Mouse (Mus musculus) embryonic facial prominence, embryonic 11.5 days (tissue): ENCODE measurements around the gene Kcnip3. TPM values are rescaled to one million over a fixed set of nuclear protein-coding genes. Genes with fewer than 3 reads are reported as not detected.

ENCODE experiments used
- ATAC-seq: fragments of 200-750 bp; cut with Nextera tagmentation; replicated peaks from 2 replicates; pipeline ENCODE4 v1.8.0; 2017; ENCODE audit warnings: low read depth; ENCODE audit not compliant: insufficient number of reproducible peaks, low FRiP score, low TSS enrichment
- DNase-seq: peaks from one replicate; pipeline ENCODE4 v3.0.0-alpha.2; 2015; ENCODE audit warnings: low spot score
- H3K27ac ChIP-seq: fragments of 300-500 bp; sonication (generic); replicated peaks from 2 replicates; pipeline ENCODE4 v1.5.1; 2014; ENCODE audit warnings: mild to moderate bottlenecking, low read depth, low read length, control low read depth
- H3K27me3 ChIP-seq: fragments of 300-500 bp; sonication (generic); 2 replicates; pipeline ENCODE4 v1.6.1; 2014; ENCODE audit warnings: mild to moderate bottlenecking, low read length, moderate library complexity, mixed read lengths; ENCODE audit not compliant: control insufficient read depth, insufficient read depth
- H3K36me3 ChIP-seq: fragments of 300-500 bp; sonication (generic); replicated peaks from 2 replicates; pipeline ENCODE4 v1.6.1; 2014; ENCODE audit warnings: low read depth, mild to moderate bottlenecking, low read length, moderate library complexity, mixed read lengths; ENCODE audit not compliant: control insufficient read depth, insufficient read depth
- H3K4me1 ChIP-seq: fragments of 300-500 bp; sonication (generic); 2 replicates; pipeline ENCODE4 v1.6.1; 2014; ENCODE audit warnings: low read length, mixed read lengths; ENCODE audit not compliant: control insufficient read depth, insufficient read depth
- H3K4me2 ChIP-seq: fragments of 300-500 bp; sonication (generic); 2 replicates; pipeline ENCODE4 v1.6.1; 2014; ENCODE audit warnings: low read depth, mild to moderate bottlenecking, control low read depth, low read length, moderate library complexity
- H3K4me3 ChIP-seq: fragments of 300-500 bp; sonication (generic); 2 replicates; pipeline ENCODE4 v1.5.1; 2014; ENCODE audit warnings: low read depth, low read length, control low read depth
- H3K9ac ChIP-seq: fragments of 300-500 bp; sonication (generic); replicated peaks from 2 replicates; pipeline ENCODE4 v1.6.1; 2014; ENCODE audit warnings: mild to moderate bottlenecking, control low read depth, low read length
- H3K9me3 ChIP-seq: fragments of 300-500 bp; sonication (generic); replicated peaks from 2 replicates; pipeline ENCODE4 v1.6.1; 2016; ENCODE audit warnings: mild to moderate bottlenecking, low read length, inconsistent platforms, mixed read lengths; ENCODE audit not compliant: control insufficient read depth
- WGBS: fragments of 180-500 bp; shearing (Covaris S2); extraction: QIAGEN DNeasy Blood & Tissue Kit; methylation state at CpG from one replicate; pipeline ENCODE4 v1.1.7; 2014; 5-methylcytosine and 5-hydroxymethylcytosine counted together
- polyA plus RNA-seq: library from polyadenylated mRNA; unstranded; fragments of >200 nt; fragmentation: Nextera tagmentation; extraction: Ambion mirVana; gene quantifications from 2 replicates; pipeline ENCODE4 v1.2.1, GENCODE M21; 2014

Kcnip3 gene
- polyA plus RNA-seq, 1 experiment from 2014 or later: 2.8 TPM

- ATAC-seq: no peak
- Histone ChIP-seq H3K27ac (no peak within 1 kb of the TSS), H3K4me2 (peak within 1 kb of the TSS; percentile 30; the same call in 1 of the 2 replicates), H3K4me3 (0 out of 2 replicates have a peak within 1 kb of the TSS, but pooled peaks have one; percentile 3), H3K27me3 (peaks cover 35% of the 10 kb centered on the region), H3K4me1 (no peaks in the 10 kb centered on the region), H3K36me3 (no peaks in the 10 kb centered on the region), H3K9ac (0 out of 2 replicates have a peak within 1 kb of the TSS, but pooled peaks have one; percentile 13), H3K9me3 (no peaks in the 10 kb centered on the region)
- peak; percentile 39 for DNase-seq
- WGBS: 4% methylated on average over 27 of the region's 29 CpGs
These were observed 19.3 kb upstream of the Kcnip3 start, which contains the start of gene Prom2 for GRCm38 (mm10) chr2:127541185-127541584. Prom2 (minus strand) TSS chr2:127541467.

DNA sequence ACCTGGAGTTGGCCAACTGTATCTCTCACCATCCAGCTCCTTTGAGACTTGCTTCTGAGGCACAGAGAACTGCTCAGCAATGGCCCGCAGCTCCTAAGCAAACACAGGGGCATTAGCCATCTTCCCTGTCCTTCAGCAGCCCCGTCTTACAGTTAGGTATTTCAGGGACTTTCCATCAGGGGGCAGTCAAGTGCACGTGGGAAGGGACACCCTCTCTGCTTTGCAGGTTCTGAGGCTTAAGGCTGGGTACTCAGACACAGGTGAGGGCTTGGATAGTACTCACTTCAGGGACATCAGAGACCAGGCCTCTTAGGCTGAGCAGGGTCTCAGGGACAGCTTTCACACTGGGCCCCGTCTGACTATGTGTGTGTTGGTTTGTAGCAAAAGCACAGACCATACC is 17.6 kb upstream of the Kcnip3 start:
- no peak overlapping the region for H3K9ac ChIP-seq
- no peak overlapping the region for H3K4me3 ChIP-seq
- no peak overlapping the region for H3K27ac ChIP-seq
- no peaks in the 10 kb centered on the region for H3K4me1 ChIP-seq
- no peaks in the 10 kb centered on the region for H3K36me3 ChIP-seq
- no peaks in the 10 kb centered on the region for H3K9me3 ChIP-seq
- peaks cover 35% of the 10 kb centered on the region for H3K27me3 ChIP-seq
- ATAC-seq (no peak), DNase-seq (peak; percentile 30)
- 24% methylated on average over 4 of the region's 4 CpGs for WGBS
- H3K4me2 ChIP-seq: no peak overlapping the region

- no peak for ATAC-seq
- Histone ChIP-seq H3K9ac (no peak overlapping the region), H3K27ac (no peak overlapping the region), H3K4me2 (no peak overlapping the region), H3K9me3 (no peaks in the 10 kb centered on the region), H3K4me3 (no peak overlapping the region), H3K36me3 (no peaks in the 10 kb centered on the region), H3K27me3 (peaks cover 32% of the 10 kb centered on the region), H3K4me1 (no peaks in the 10 kb centered on the region)
- DNase-seq: no peak
- WGBS: 73% methylated on average over 3 of the region's 3 CpGs
These were observed 15.7 kb upstream of the Kcnip3 start for GRCm38 (mm10) chr2:127537548-127537947.

- ATAC-seq (no peak), DNase-seq (no peak)
- H3K4me3 ChIP-seq: no peak overlapping the region
- no peak overlapping the region for H3K27ac ChIP-seq
- no peaks in the 10 kb centered on the region for H3K36me3 ChIP-seq
- no peak overlapping the region for H3K9ac ChIP-seq
- H3K27me3 ChIP-seq: peaks cover 11% of the 10 kb centered on the region
- WGBS: 80% methylated on average over 9 of the region's 9 CpGs
- H3K4me2 ChIP-seq: no peak overlapping the region
- H3K4me1 ChIP-seq: no peaks in the 10 kb centered on the region
- no peaks in the 10 kb centered on the region for H3K9me3 ChIP-seq
These were observed 13.5 kb upstream of the Kcnip3 start for GRCm38 (mm10) chr2:127535363-127535762.

- 14% methylated on average over 9 of the region's 9 CpGs for WGBS
These were observed 10.5 kb upstream of the Kcnip3 start for GRCm38 (mm10) chr2:127532379-127532778.

DNA sequence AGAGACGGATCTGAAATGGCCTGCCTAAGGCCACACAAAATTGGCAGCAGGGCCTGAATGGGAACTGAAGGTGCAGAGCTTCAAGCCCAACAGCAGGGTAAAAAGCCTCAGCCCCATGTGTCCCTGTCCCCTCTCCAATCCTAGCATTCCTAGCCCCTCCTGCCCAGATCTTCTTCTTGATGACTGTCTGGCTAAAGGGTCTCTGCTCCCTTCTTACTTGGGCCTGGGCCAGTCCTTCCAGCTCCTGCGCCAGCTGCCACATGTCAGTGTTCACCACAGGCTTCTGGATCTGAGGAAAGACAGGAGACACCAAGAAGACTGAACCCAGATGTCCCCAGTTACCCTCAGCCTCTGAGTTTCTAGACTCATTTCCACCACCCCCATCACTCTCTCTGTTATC is 9.7 kb upstream of the Kcnip3 start:
- ATAC-seq: no peak
- H3K4me1 ChIP-seq: no peaks in the 10 kb centered on the region

More at GRCm38 (mm10) chr2:127532379-127532778, 10.5 kb upstream of the Kcnip3 start:
- H3K27ac ChIP-seq: no peak overlapping the region
- H3K9me3 ChIP-seq: no peaks in the 10 kb centered on the region
- DNase-seq: peak; percentile 75
- H3K9ac ChIP-seq: no peak overlapping the region
- H3K4me2 ChIP-seq: no peak overlapping the region
- H3K4me3 ChIP-seq: no peak overlapping the region
- no peaks in the 10 kb centered on the region for H3K36me3 ChIP-seq
- H3K4me1 ChIP-seq: no peaks in the 10 kb centered on the region
- no peaks in the 10 kb centered on the region for H3K27me3 ChIP-seq
- no peak for ATAC-seq

DNA sequence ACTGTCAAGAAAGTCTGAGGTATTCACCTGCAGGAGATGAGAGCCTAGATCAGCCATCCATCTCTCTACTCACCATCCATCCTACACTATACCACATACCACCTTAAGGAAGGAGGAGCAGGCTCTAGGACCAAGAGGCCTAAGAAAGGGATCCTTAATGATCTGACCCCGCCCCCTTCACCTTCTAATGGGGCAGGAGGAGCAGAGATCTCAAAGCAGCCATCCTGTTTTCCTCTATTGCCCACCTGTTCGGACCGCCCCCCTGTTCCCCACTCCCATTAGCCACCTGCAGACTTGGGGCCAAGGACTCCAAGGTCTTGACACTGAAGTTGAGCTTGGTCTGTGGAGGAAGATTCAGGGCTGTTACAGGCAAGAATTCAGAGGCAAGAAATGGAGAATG is 8.5 kb upstream of the Kcnip3 start:
- H3K36me3 ChIP-seq: no peaks in the 10 kb centered on the region
- no peak overlapping the region for H3K4me3 ChIP-seq
- no peak overlapping the region for H3K4me2 ChIP-seq
- 70% methylated on average over 3 of the region's 3 CpGs for WGBS
- ATAC-seq (no peak), DNase-seq (no peak)
- H3K9ac ChIP-seq: no peak overlapping the region
- no peaks in the 10 kb centered on the region for H3K4me1 ChIP-seq
- H3K27me3 ChIP-seq: no peaks in the 10 kb centered on the region
- no peaks in the 10 kb centered on the region for H3K9me3 ChIP-seq
- H3K27ac ChIP-seq: no peak overlapping the region

More for the DNA sequence above, 9.7 kb upstream of the Kcnip3 start:
- 82% methylated on average over 2 of the region's 2 CpGs for WGBS
- no peak overlapping the region for H3K4me2 ChIP-seq
- DNase-seq: no peak
- H3K36me3 ChIP-seq: no peaks in the 10 kb centered on the region
- no peak overlapping the region for H3K9ac ChIP-seq
- H3K4me3 ChIP-seq: no peak overlapping the region
- H3K27ac ChIP-seq: no peak overlapping the region
- H3K9me3 ChIP-seq: no peaks in the 10 kb centered on the region
- no peaks in the 10 kb centered on the region for H3K27me3 ChIP-seq

DNA sequence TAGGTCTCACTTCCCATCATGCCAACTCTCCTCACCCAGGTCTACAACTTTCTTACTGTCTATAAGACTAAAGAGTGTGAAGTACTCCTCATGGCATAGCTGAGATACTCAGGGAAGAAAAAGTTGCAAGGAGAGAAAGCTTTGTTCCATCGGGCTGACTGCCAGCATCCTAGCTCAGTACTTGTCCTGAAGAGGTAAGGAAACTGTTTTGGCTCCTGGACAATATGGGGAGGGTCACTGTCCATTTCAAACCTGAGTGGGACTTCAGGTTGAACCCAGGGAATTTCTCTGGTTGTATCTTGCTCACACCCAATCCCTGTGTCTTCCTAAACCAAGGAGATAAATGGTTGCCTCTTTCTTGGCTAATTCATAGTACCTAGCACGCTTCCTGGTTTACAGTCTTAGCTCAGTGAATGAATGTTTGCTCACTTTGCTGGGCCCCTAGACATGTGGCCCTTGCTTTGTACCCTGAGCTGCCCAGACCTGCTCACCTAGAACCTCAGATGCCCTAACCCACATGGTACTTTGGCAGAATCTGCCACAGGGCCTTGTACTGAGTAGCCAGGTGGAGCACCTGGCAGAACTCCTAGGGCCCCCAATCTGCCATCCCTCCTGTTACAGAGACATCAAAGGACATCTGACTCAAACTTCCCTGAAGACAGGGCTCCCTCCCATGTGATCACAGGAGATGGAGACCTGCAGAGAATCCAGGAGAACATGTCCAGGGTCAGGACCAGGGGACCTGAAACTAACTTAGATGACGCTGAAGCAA is 3.3 kb upstream of the Kcnip3 start:
- Histone ChIP-seq H3K4me3 (no peak overlapping the region), H3K27ac (no peak overlapping the region), H3K27me3 (no peaks in the 10 kb centered on the region; the same call in 1 of the 2 replicates), H3K9me3 (no peaks in the 10 kb centered on the region), H3K9ac (no peak overlapping the region), H3K4me2 (no peak overlapping the region), H3K4me1 (peaks cover 5% of the 10 kb centered on the region), H3K36me3 (no peaks in the 10 kb centered on the region)
- ATAC-seq (no peak), DNase-seq (no peak)
- WGBS: 80% methylated on average over 3 of the region's 3 CpGs
